Mouse (Mus musculus): ENCODE measurements around the gene Cyfip1.
A peak's percentile ranks its signal among the peaks of the same experiment; 100 is the strongest.

Gene Cyfip1

GRCm38 (mm10) chr7:55956054-55956453 is 114.5 kb downstream of the Cyfip1 start:
- DNase-seq (ENCODE audit: low spot score in 2 of 2), result no peak

- no peak for DNase-seq (ENCODE audit: low spot score in 2 of 2)
These were observed 115.6 kb downstream of the Cyfip1 start for GRCm38 (mm10) chr7:55957178-55957577.

GRCm38 (mm10) chr7:55957916-55958315 is 116.4 kb downstream of the Cyfip1 start:
- no peak for DNase-seq (ENCODE audit: low spot score in 2 of 2)

GRCm38 (mm10) chr7:55959801-55960200 is 118.3 kb downstream of the Cyfip1 start:
- no peak for DNase-seq (ENCODE audit: low spot score in 2 of 2)

GRCm38 (mm10) chr7:55960506-55960905 is 119.0 kb downstream of the Cyfip1 start:
- no peak for DNase-seq (ENCODE audit: low spot score in 2 of 2)

GRCm38 (mm10) chr7:55962004-55962908 is 120.7 kb downstream of the Cyfip1 start, which contains the start of gene Nipa2:
Nipa2 (minus strand) TSS chr7:55962476.
- DNase-seq (ENCODE audit: low spot score in 2 of 2), result peak; percentile 94 to 95

GRCm38 (mm10) chr7:55966866-55967460 is 125.4 kb downstream of the Cyfip1 start:
- DNase-seq (ENCODE audit: low spot score in 2 of 2), result no peak

- peak; percentile 39 to 41 for DNase-seq (ENCODE audit: low spot score in 2 of 2)
These were observed 126.8 kb downstream of the Cyfip1 start for GRCm38 (mm10) chr7:55968258-55968901.

GRCm38 (mm10) chr7:55969415-55969814 is 127.9 kb downstream of the Cyfip1 start:
- no peak for DNase-seq (ENCODE audit: low spot score in 2 of 2)

GRCm38 (mm10) chr7:55974429-55974828 is 132.9 kb downstream of the Cyfip1 start:
- DNase-seq (ENCODE audit: low spot score in 2 of 2), result no peak

GRCm38 (mm10) chr7:55981511-55981910 is 140.0 kb downstream of the Cyfip1 start:
- DNase-seq (ENCODE audit: low spot score in 2 of 2), result no peak
